8 mouse cellular contexts compared by ENCODE assay signal in genomic region chr12:73111561-73112325, GRCm38 (mm10). TPM values are rescaled to one million over a fixed set of nuclear protein-coding genes. Genes with fewer than 3 reads are reported as not detected.
DNase-seq lines count a peak whose midpoint lies in the region; ATAC-seq and TF ChIP-seq lines count a peak whose summit lies in the region.

No protein-coding gene starts in this region.

- peaks cover 29% of the 10 kb centered on the region for H3K27me3 ChIP-seq in forebrain, embryonic 13.5 days
- peaks cover 32% of the 10 kb centered on the region for H3K27me3 ChIP-seq in hindbrain, embryonic 14.5 days (ENCODE audit: control insufficient read depth, insufficient read depth, low read length)
- no peaks in the 10 kb centered on the region for H3K27me3 ChIP-seq in limb, embryonic 15.5 days
- peaks cover 17% of the 10 kb centered on the region; the same call in 1 of the 2 replicates for H3K27me3 ChIP-seq in midbrain, postnatal 0 days (ENCODE audit: insufficient read depth, low read length)

- DNase-seq in left cerebral cortex, adult 2 months (ENCODE audit: extremely low spot score in 1 of 2, low spot score in 2 of 2) = peak in 1 of 2 experiments; percentile 21
- no peak for DNase-seq in left cerebral cortex, postnatal 14 days (ENCODE audit: low spot score in 2 of 2)
- DNase-seq in adrenal gland, postnatal 25 days = peak; percentile 46
- no peak for DNase-seq in hindbrain, embryonic 14.5 days (ENCODE audit: low spot score)
- DNase-seq in midbrain, postnatal 0 days (ENCODE audit: low spot score) = no peak
- no peak for DNase-seq in layer of hippocampus, postnatal 14 days (ENCODE audit: low spot score in 2 of 2)

- peaks cover 22% of the 10 kb centered on the region for H3K4me1 ChIP-seq in forebrain, embryonic 13.5 days
- H3K4me1 ChIP-seq in hindbrain, embryonic 14.5 days (replicated peaks; ENCODE audit: control insufficient read depth, insufficient read depth, low read length) = peaks cover 11% of the 10 kb centered on the region
- peaks cover 26% of the 10 kb centered on the region for H3K4me1 ChIP-seq in limb, embryonic 15.5 days
- H3K4me1 ChIP-seq in midbrain, postnatal 0 days (ENCODE audit: insufficient read depth, low read length) = no peaks in the 10 kb centered on the region

- intact Hi-C loops in left cerebral cortex, adult 2 months (cut with DNase I) = loop anchor here (5.0 kb wide), 2 partner anchors 64 to 396 kb away; no protein-coding TSS in a partner anchor
- intact Hi-C loops in left cerebral cortex, postnatal 14 days (cut with DNase I) = loop anchor here (5.0 kb wide), 1 partner anchor 59 kb away; the partner anchor contains the start of gene Six1

- peak overlapping the region; percentile 70 for H3K9ac ChIP-seq in forebrain, embryonic 13.5 days
- peak overlapping the region; percentile 69 for H3K9ac ChIP-seq in hindbrain, embryonic 14.5 days
- H3K9ac ChIP-seq in limb, embryonic 15.5 days = peak overlapping the region; percentile 58
- peak overlapping the region; percentile 63 for H3K9ac ChIP-seq in midbrain, postnatal 0 days (replicated peaks; ENCODE audit: low read length, poor library complexity, severe bottlenecking)

- H3K9me3 ChIP-seq in forebrain, embryonic 13.5 days (replicated peaks) = no peaks in the 10 kb centered on the region
- no peaks in the 10 kb centered on the region for H3K9me3 ChIP-seq in hindbrain, embryonic 14.5 days (ENCODE audit: control insufficient read depth, low read length)
- H3K9me3 ChIP-seq in limb, embryonic 15.5 days = no peaks in the 10 kb centered on the region
- no peaks in the 10 kb centered on the region for H3K9me3 ChIP-seq in midbrain, postnatal 0 days (ENCODE audit: low read length)

- WGBS in forebrain, embryonic 13.5 days = under 1% methylated on average over 41 of the region's 44 CpGs
- WGBS in hindbrain, embryonic 14.5 days = 1% methylated on average over 41 of the region's 44 CpGs
- WGBS in limb, embryonic 15.5 days = 1% methylated on average over 42 of the region's 44 CpGs
- 1% methylated on average over 42 of the region's 44 CpGs for WGBS in midbrain, postnatal 0 days

- TF ChIP-seq CTCF in left cerebral cortex, adult 2 months (IDR thresholded peaks at IDR 0.05) = no peak
- TF ChIP-seq CTCF in midbrain, postnatal 0 days (IDR thresholded peaks at IDR 0.05) = no peak

- peak; percentile 65 for ATAC-seq in forebrain, embryonic 13.5 days
- 0 out of 2 replicates have a peak, but pooled peaks have one; percentile 4 for ATAC-seq in hindbrain, embryonic 14.5 days (ENCODE audit: low FRiP score)
- no peak for ATAC-seq in limb, embryonic 15.5 days (ENCODE audit: insufficient number of reproducible peaks, low FRiP score, low TSS enrichment, low read depth)
- 0 out of 2 replicates have a peak, but pooled peaks have one; percentile 47 for ATAC-seq in midbrain, postnatal 0 days (ENCODE audit: low FRiP score)

- H3K36me3 ChIP-seq in forebrain, embryonic 13.5 days (ENCODE audit: poor library complexity, severe bottlenecking) = no peaks in the 10 kb centered on the region
- no peaks in the 10 kb centered on the region for H3K36me3 ChIP-seq in hindbrain, embryonic 14.5 days (replicated peaks; ENCODE audit: control insufficient read depth, insufficient read depth)
- H3K36me3 ChIP-seq in limb, embryonic 15.5 days = 0 out of 2 replicates have a peak, but pooled peaks cover 12% of the 10 kb centered on the region
- no peaks in the 10 kb centered on the region for H3K36me3 ChIP-seq in midbrain, postnatal 0 days (ENCODE audit: insufficient read depth, low read length)

- H3K4me3 ChIP-seq in left cerebral cortex, adult 2 months = peak overlapping the region; percentile 57
- H3K4me3 ChIP-seq in forebrain, embryonic 13.5 days = peak overlapping the region; percentile 70
- H3K4me3 ChIP-seq in hindbrain, embryonic 14.5 days (replicated peaks; ENCODE audit: low read length) = peak overlapping the region; percentile 56
- peak overlapping the region; percentile 76 for H3K4me3 ChIP-seq in limb, embryonic 15.5 days
- peak overlapping the region; percentile 52 for H3K4me3 ChIP-seq in midbrain, postnatal 0 days (ENCODE audit: low read depth, low read length)

- peak overlapping the region; percentile 99 for H3K4me2 ChIP-seq in forebrain, embryonic 13.5 days
- H3K4me2 ChIP-seq in hindbrain, embryonic 14.5 days (replicated peaks) = peak overlapping the region; percentile 100
- peak overlapping the region; percentile 92 for H3K4me2 ChIP-seq in limb, embryonic 15.5 days
- peak overlapping the region; percentile 100 for H3K4me2 ChIP-seq in midbrain, postnatal 0 days (ENCODE audit: low read depth, low read length, poor library complexity, severe bottlenecking)

- H3K27ac ChIP-seq in left cerebral cortex, adult 2 months = peak overlapping the region; percentile 25
- no peak overlapping the region for H3K27ac ChIP-seq in forebrain, embryonic 13.5 days
- H3K27ac ChIP-seq in hindbrain, embryonic 14.5 days = no peak overlapping the region; the same call in 1 of the 2 replicates
- peak overlapping the region; percentile 86 for H3K27ac ChIP-seq in limb, embryonic 15.5 days
- H3K27ac ChIP-seq in midbrain, postnatal 0 days (ENCODE audit: low read depth, low read length) = no peak overlapping the region

RNA-seq across cellular contexts. Expression of gene Six4, which starts 1.5 kb away (rescaled TPM):
- 1 to 10 TPM; 2.4 to 2.7 TPM for total RNA-seq in left cerebral cortex, adult 2 months (2021)
- under 1 TPM; 0.47 to 0.86 TPM for total RNA-seq in left cerebral cortex, postnatal 14 days (2021)
- 1.2 and 1.3 TPM in 2 replicates for total RNA-seq in adrenal gland, postnatal 25 days (2021)
- 0.89 and 1.0 TPM in 2 replicates for polyA plus RNA-seq in forebrain, embryonic 13.5 days (2015; fragmentation: Nextera tagmentation; extraction: Ambion mirVana)
- 0.46 and 0.50 TPM in 2 replicates for polyA plus RNA-seq in hindbrain, embryonic 14.5 days (2014; fragmentation: Nextera tagmentation; extraction: Ambion mirVana)
- polyA plus RNA-seq in limb, embryonic 15.5 days (2015; fragmentation: Nextera tagmentation; extraction: Ambion mirVana) = 3.7 and 4.3 TPM in 2 replicates
- 0.38 and 0.66 TPM in 2 replicates for total RNA-seq in midbrain, postnatal 0 days (2014; rRNA removed)
- 0.10 and 0.16 TPM in 2 replicates for polyA plus RNA-seq in midbrain, postnatal 0 days (2015; fragmentation: Nextera tagmentation; extraction: Ambion mirVana)
- under 1 TPM; 0.69 to 0.74 TPM for total RNA-seq in layer of hippocampus, postnatal 14 days (2021)

RNA-seq across cellular contexts. Expression of gene Mnat1, which starts 11.8 kb away (rescaled TPM):
- 10 to 100 TPM; 19.3 to 24.5 TPM for total RNA-seq in left cerebral cortex, adult 2 months (2021)
- 10 to 100 TPM; 18.3 to 19.1 TPM for total RNA-seq in left cerebral cortex, postnatal 14 days (2021)
- 15.6 and 28.4 TPM in 2 replicates for total RNA-seq in adrenal gland, postnatal 25 days (2021)
- 20.8 and 21.6 TPM in 2 replicates for polyA plus RNA-seq in forebrain, embryonic 13.5 days (2015; fragmentation: Nextera tagmentation; extraction: Ambion mirVana)
- 19.2 and 21.9 TPM in 2 replicates for polyA plus RNA-seq in hindbrain, embryonic 14.5 days (2014; fragmentation: Nextera tagmentation; extraction: Ambion mirVana)
- 30.7 and 33.3 TPM in 2 replicates for polyA plus RNA-seq in limb, embryonic 15.5 days (2015; fragmentation: Nextera tagmentation; extraction: Ambion mirVana)
- 13.2 and 15.2 TPM in 2 replicates for total RNA-seq in midbrain, postnatal 0 days (2014; rRNA removed)
- 16.1 and 17.5 TPM in 2 replicates for polyA plus RNA-seq in midbrain, postnatal 0 days (2015; fragmentation: Nextera tagmentation; extraction: Ambion mirVana)
- total RNA-seq in layer of hippocampus, postnatal 14 days (2021) = 10 to 100 TPM; 18.4 to 20.7 TPM

RNA-seq across cellular contexts. Expression of gene Six1, which starts 58.1 kb away (rescaled TPM):
- under 1 TPM in 1 of 2 experiments, not detected in 1; 0.14 TPM for total RNA-seq in left cerebral cortex, adult 2 months (2021)
- under 1 TPM; 0.26 to 0.61 TPM for total RNA-seq in left cerebral cortex, postnatal 14 days (2021)
- total RNA-seq in adrenal gland, postnatal 25 days (2021) = 1.6 and 4.2 TPM in 2 replicates
- polyA plus RNA-seq in forebrain, embryonic 13.5 days (2015; fragmentation: Nextera tagmentation; extraction: Ambion mirVana) = 0.22 and 0.42 TPM in 2 replicates
- polyA plus RNA-seq in hindbrain, embryonic 14.5 days (2014; fragmentation: Nextera tagmentation; extraction: Ambion mirVana) = 0.43 and 0.53 TPM in 2 replicates
- 28.2 and 34.3 TPM in 2 replicates for polyA plus RNA-seq in limb, embryonic 15.5 days (2015; fragmentation: Nextera tagmentation; extraction: Ambion mirVana)
- 0.44 and 1.3 TPM in 2 replicates for total RNA-seq in midbrain, postnatal 0 days (2014; rRNA removed)
- 0.55 and 0.68 TPM in 2 replicates for polyA plus RNA-seq in midbrain, postnatal 0 days (2015; fragmentation: Nextera tagmentation; extraction: Ambion mirVana)
- total RNA-seq in layer of hippocampus, postnatal 14 days (2021) = under 1 TPM; 0.12 to 0.25 TPM

Comparison
In these comparisons a context has a peak if more than half of its experiments do, and no peak if none do; other contexts are left out.
1. H3K27ac ChIP-seq: peak in left cerebral cortex, adult 2 months (single experiment) and limb, embryonic 15.5 days (single experiment); none in forebrain, embryonic 13.5 days (single experiment), hindbrain, embryonic 14.5 days (single experiment) and midbrain, postnatal 0 days (single experiment).
2. Peak in every context shown above with its lines, with median percentiles within 50 percentile points of each other: H3K4me3 ChIP-seq, H3K4me2 ChIP-seq and H3K9ac ChIP-seq.